In the genomic region with DNA sequence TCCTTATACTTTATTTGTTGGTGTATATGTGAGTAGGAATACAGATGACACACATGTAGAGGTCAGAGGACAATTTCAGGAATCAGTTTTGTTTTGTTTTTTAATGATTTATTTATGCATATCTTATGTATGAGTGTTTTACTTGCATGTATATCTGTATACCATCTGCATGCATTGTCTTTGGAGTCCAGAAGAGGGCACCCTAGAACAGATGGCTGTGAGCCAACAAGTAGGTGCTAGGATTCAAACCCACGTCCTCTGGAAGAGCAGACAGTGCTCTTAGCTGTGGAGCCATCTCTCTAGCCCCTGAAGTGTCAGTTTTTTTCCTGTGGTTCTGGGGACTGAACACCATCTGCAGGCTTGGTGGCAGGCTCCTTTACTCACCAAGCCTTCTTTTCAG, we compare ENCODE assay signal across 13 mouse cellular contexts. TPM values are rescaled to one million over a fixed set of nuclear protein-coding genes. Genes with fewer than 3 reads are reported as not detected.
A peak's percentile ranks its signal among the peaks of the same experiment; 100 is the strongest.
DNase-seq lines count a peak whose midpoint lies in the region; ATAC-seq and TF ChIP-seq lines count a peak whose summit lies in the region.
"Had no signal": no experiment of that assay in that cellular context is flagged by ENCODE, and none has a peak within 500 bp of the region (broad histone marks: within the 10 kb centered on the region; RNA-seq: fewer than 3 reads in every experiment).

No protein-coding gene starts in this region.

- TF ChIP-seq POLR2A in kidney, adult 2 months (IDR thresholded peaks at IDR 0.05; ENCODE audit: low read depth, low read length), result no peak

- no peak overlapping the region for H3K4me3 ChIP-seq in kidney, adult 2 months (ENCODE audit: insufficient read depth, low read depth, low read length)
- no peak overlapping the region for H3K4me3 ChIP-seq in midbrain, postnatal 0 days (ENCODE audit: low read depth, low read length)
- no peak overlapping the region for H3K4me3 ChIP-seq in midbrain, embryonic 10.5 days
- H3K4me3 ChIP-seq: liver, embryonic 15.5 days had no signal

- H3K4me1 ChIP-seq in kidney, adult 2 months (ENCODE audit: control insufficient read depth, insufficient read depth, low read length), result no peaks in the 10 kb centered on the region
- no peaks in the 10 kb centered on the region for H3K4me1 ChIP-seq in midbrain, postnatal 0 days (ENCODE audit: insufficient read depth, low read length)
- H3K4me1 ChIP-seq in midbrain, embryonic 10.5 days, result no peaks in the 10 kb centered on the region
- H3K4me1 ChIP-seq: liver, embryonic 15.5 days had no signal

- H3K27me3 ChIP-seq in kidney, adult 2 months (replicated peaks; ENCODE audit: control insufficient read depth, insufficient read depth, low read length), result no peaks in the 10 kb centered on the region
- no peaks in the 10 kb centered on the region for H3K27me3 ChIP-seq in midbrain, postnatal 0 days (ENCODE audit: insufficient read depth, low read length)
- H3K27me3 ChIP-seq in midbrain, embryonic 10.5 days (ENCODE audit: low read depth, poor library complexity, severe bottlenecking), result no peaks in the 10 kb centered on the region
- H3K27me3 ChIP-seq: liver, embryonic 15.5 days had no signal

- ATAC-seq in midbrain, postnatal 0 days (ENCODE audit: low FRiP score), result no peak
- ATAC-seq in monocyte, adult 5-6 weeks (replicated peaks; ENCODE audit: insufficient number of reproducible peaks, low FRiP score, low TSS enrichment, poor library complexity, severe bottlenecking), result no peak

- no peak for DNase-seq in kidney, adult 2 months
- no peak for DNase-seq in kidney, postnatal 36 days
- no peak for DNase-seq in midbrain, postnatal 0 days (ENCODE audit: low spot score)
- DNase-seq in midbrain, embryonic 10.5 days (ENCODE audit: low spot score), result no peak
- DNase-seq in ES-CJ7 (ENCODE audit: low read depth, low spot score), result peak; percentile 74
- peak; percentile 60 for DNase-seq in induced T-regulatory cell, adult 2 months (ENCODE audit: low read depth)
- no peak for DNase-seq in MN1 (ENCODE audit: low spot score)
- DNase-seq: cerebellum, adult 9-10 months; kidney, adult 9 months had no signal

- H3K4me2 ChIP-seq in midbrain, postnatal 0 days (ENCODE audit: low read depth, low read length, poor library complexity, severe bottlenecking), result no peak overlapping the region
- H3K4me2 ChIP-seq: hindbrain, embryonic 14.5 days; liver, embryonic 15.5 days had no signal

- peak; percentile 42 for TF ChIP-seq CTCF in kidney, adult 2 months (conservative IDR thresholded peaks at IDR 0.05; ENCODE audit: insufficient read depth, insufficient read length, low read depth, low read length)
- TF ChIP-seq CTCF in midbrain, postnatal 0 days (IDR thresholded peaks at IDR 0.05), result peak; percentile 47

- 68% methylated on average over 1 of the region's 1 CpGs for WGBS in kidney, adult 2 months
- WGBS in midbrain, postnatal 0 days, result 72% methylated on average over 1 of the region's 1 CpGs
- WGBS in midbrain, embryonic 10.5 days, result 84% methylated on average over 1 of the region's 1 CpGs

- no peak overlapping the region for H3K9ac ChIP-seq in midbrain, postnatal 0 days (replicated peaks; ENCODE audit: low read length, poor library complexity, severe bottlenecking)
- H3K9ac ChIP-seq: hindbrain, embryonic 14.5 days; liver, embryonic 15.5 days had no signal

- no peak overlapping the region for H3K27ac ChIP-seq in kidney, adult 2 months (ENCODE audit: insufficient read depth, low read depth, low read length)
- H3K27ac ChIP-seq in midbrain, postnatal 0 days (ENCODE audit: low read depth, low read length), result no peak overlapping the region
- no peak overlapping the region for H3K27ac ChIP-seq in midbrain, embryonic 10.5 days (replicated peaks)
- H3K27ac ChIP-seq: hindbrain, embryonic 14.5 days; liver, embryonic 15.5 days had no signal

- H3K9me3 ChIP-seq in midbrain, postnatal 0 days (ENCODE audit: low read length), result no peaks in the 10 kb centered on the region
- H3K9me3 ChIP-seq in midbrain, embryonic 10.5 days (replicated peaks), result no peaks in the 10 kb centered on the region
- H3K9me3 ChIP-seq: liver, embryonic 15.5 days had no signal

- peaks cover 6% of the 10 kb centered on the region; the same call in 1 of the 2 replicates for H3K36me3 ChIP-seq in kidney, adult 2 months (ENCODE audit: control insufficient read depth, insufficient read depth, low read length)
- peaks cover 25% of the 10 kb centered on the region for H3K36me3 ChIP-seq in midbrain, postnatal 0 days (ENCODE audit: insufficient read depth, low read length)
- H3K36me3 ChIP-seq in midbrain, embryonic 10.5 days, result peaks cover 95% of the 10 kb centered on the region

RNA-seq across cellular contexts. Expression of a gene that starts 9.7 kb away (rescaled TPM):
- 20.4 and 25.5 TPM in 2 replicates for polyA plus RNA-seq in kidney, adult 2 months (2012; rRNA removed)
- 21.4 and 29.1 TPM in 2 replicates for total RNA-seq in midbrain, postnatal 0 days (2014; rRNA removed)
- polyA plus RNA-seq in midbrain, postnatal 0 days (2015; fragmentation: Nextera tagmentation; extraction: Ambion mirVana), result 33.0 and 36.0 TPM in 2 replicates
- polyA plus RNA-seq in midbrain, embryonic 10.5 days (2016; fragmentation: Nextera tagmentation; extraction: Ambion mirVana), result 61.7 and 69.5 TPM in 2 replicates
- 7.5 to 14.9 TPM (median 11.4 TPM) in 3 replicates for total RNA-seq in monocyte, adult 5-6 weeks (2017)

RNA-seq across cellular contexts. Expression of a gene that starts 26.7 kb away (rescaled TPM):
- polyA plus RNA-seq in kidney, adult 2 months (2012; rRNA removed), result 0.08 TPM in 2 replicates
- total RNA-seq in midbrain, postnatal 0 days (2014; rRNA removed), result 0.57 and 0.71 TPM in 2 replicates
- polyA plus RNA-seq in midbrain, postnatal 0 days (2015; fragmentation: Nextera tagmentation; extraction: Ambion mirVana), result 0.66 and 0.78 TPM in 2 replicates
- polyA plus RNA-seq in midbrain, embryonic 10.5 days (2016; fragmentation: Nextera tagmentation; extraction: Ambion mirVana), result 0.05 and 0.09 TPM in 2 replicates
- 0.29 to 0.39 TPM in 2 of 3 replicates, not detected in the other for total RNA-seq in monocyte, adult 5-6 weeks (2017)
- total RNA-seq: neutrophil, adult 5-6 weeks had no signal
- polyA plus RNA-seq: liver, embryonic 15.5 days had no signal

RNA-seq across cellular contexts. Expression of a gene that starts 37.1 kb away (rescaled TPM):
- 12.9 and 13.5 TPM in 2 replicates for polyA plus RNA-seq in kidney, adult 2 months (2012; rRNA removed)
- total RNA-seq in midbrain, postnatal 0 days (2014; rRNA removed), result 54.9 and 60.4 TPM in 2 replicates
- polyA plus RNA-seq in midbrain, postnatal 0 days (2015; fragmentation: Nextera tagmentation; extraction: Ambion mirVana), result 6.9 and 7.4 TPM in 2 replicates
- polyA plus RNA-seq in midbrain, embryonic 10.5 days (2016; fragmentation: Nextera tagmentation; extraction: Ambion mirVana), result 3.6 and 4.6 TPM in 2 replicates
- total RNA-seq in monocyte, adult 5-6 weeks (2017), result 16.8 to 18.8 TPM (median 18.0 TPM) in 3 replicates

RNA-seq across cellular contexts. Expression of a gene that starts 44.8 kb away (rescaled TPM):
- polyA plus RNA-seq in kidney, adult 2 months (2012; rRNA removed), result 23.1 and 25.3 TPM in 2 replicates
- 52.5 and 81.0 TPM in 2 replicates for total RNA-seq in midbrain, postnatal 0 days (2014; rRNA removed)
- 97.8 and 109 TPM in 2 replicates for polyA plus RNA-seq in midbrain, postnatal 0 days (2015; fragmentation: Nextera tagmentation; extraction: Ambion mirVana)
- polyA plus RNA-seq in midbrain, embryonic 10.5 days (2016; fragmentation: Nextera tagmentation; extraction: Ambion mirVana), result 108 and 114 TPM in 2 replicates
- total RNA-seq in monocyte, adult 5-6 weeks (2017), result 23.9 to 35.9 TPM (median 24.2 TPM) in 3 replicates

Comparison
In these comparisons a context has a peak if more than half of its experiments do, and no peak if none do; other contexts are left out.
1. DNase-seq: peak in ES-CJ7 (single experiment) and induced T-regulatory cell, adult 2 months (single experiment); none in kidney, adult 2 months (single experiment), kidney, postnatal 36 days (0 of 2), midbrain, postnatal 0 days (single experiment), midbrain, embryonic 10.5 days (single experiment) and MN1 (single experiment).